Mouse (Mus musculus) testis, postnatal 10 days (tissue): Measurements from ENCODE around the gene Kcnj3.

ENCODE experiments used
- DNase-seq: peaks from one replicate; pipeline ENCODE4 v3.0.0; 2021; ENCODE audit warnings: low spot score

Gene Kcnj3

DNA sequence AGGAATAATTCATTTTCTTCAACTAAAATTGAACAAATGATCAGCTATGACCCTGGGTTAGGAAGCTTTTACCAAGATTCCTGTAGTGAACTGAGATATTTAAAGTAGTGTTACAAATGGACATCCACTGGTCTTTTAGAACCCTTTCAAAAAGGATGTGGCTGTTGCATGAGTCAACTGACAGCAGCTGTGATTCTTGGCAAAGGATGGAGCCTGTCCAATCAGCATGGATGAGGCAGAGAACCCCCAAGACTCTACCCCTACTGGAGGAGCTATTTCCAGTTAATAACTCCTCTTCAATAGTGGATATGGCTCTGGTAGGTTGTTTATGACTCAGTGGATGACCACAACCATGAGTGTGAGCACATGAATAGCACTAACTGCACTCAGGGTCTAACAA is 81.5 kb downstream of the Kcnj3 start:
- no peak for DNase-seq

DNA sequence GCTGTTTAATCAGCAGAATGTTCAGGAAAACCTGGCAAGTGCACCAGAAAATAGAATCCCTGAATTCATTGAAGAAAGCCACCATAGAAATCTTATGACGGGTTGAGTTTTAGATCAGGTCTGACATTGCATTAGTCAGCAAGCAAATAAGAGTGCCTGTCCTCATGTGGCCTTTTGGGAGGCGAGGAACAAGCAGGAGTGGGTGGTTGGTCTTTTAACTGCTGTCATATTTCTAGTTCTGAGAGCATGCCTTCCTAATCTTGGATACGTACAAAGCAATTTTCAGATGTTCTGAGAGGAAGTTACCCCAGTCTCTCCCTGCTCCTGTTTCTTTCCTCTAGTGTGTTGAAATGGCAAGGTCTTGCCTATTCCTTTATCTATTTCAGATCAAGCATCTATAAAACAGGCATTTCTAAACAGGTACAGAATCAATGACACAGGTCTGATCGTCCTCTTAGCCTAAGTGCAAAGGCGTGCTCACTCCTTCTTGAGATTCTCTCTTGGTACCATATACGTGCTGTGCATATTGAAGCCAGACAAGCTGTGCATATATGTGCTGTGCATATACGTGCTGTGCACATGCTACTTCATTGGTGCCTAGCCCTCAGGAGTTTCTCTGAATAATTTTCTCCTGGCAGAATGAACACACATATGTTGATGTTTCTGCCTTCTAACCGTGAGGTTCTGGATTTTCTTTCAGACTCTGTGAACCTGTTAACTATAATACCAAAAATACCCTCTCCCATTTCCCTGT is 97.1 kb downstream of the Kcnj3 start:
- DNase-seq, result no peak

DNA sequence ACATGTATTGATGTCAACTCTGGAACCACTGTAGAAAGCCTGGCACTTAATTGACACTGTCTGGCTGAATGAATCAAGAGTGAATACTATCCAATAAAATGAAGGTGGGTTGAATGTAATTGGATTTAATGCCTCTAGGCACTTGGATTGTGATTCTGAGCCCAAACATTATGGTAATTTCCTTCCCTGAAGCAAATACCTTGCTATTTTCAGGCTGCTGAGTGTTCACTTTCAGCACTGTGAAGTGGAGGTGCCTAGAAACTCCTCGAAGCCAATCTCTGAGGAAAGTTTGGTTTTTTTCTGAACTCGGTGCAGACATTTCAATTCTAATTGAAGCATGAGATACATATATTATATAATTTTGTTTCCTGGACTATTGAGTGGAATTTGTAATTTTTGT is 99.2 kb downstream of the Kcnj3 start:
- no peak for DNase-seq

DNA sequence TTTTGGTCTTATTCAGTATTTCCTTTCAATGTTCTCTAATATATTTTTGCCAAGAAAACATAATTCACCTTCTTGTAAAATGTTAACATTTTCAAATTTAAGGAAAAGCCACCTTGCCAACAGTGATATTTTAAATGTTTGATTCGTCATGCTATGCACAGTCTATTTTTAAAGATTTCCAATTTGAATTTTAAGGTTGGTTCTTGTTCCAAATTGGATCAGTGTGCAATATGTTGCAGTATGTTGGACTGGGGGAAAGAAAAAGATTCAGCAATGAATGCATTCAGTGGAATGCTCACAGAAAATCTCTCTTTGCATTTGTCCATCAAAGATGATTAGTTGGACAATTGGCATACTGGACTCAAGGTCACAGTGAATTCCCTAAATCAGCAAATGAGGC is 99.7 kb downstream of the Kcnj3 start:
- no peak for DNase-seq

DNA sequence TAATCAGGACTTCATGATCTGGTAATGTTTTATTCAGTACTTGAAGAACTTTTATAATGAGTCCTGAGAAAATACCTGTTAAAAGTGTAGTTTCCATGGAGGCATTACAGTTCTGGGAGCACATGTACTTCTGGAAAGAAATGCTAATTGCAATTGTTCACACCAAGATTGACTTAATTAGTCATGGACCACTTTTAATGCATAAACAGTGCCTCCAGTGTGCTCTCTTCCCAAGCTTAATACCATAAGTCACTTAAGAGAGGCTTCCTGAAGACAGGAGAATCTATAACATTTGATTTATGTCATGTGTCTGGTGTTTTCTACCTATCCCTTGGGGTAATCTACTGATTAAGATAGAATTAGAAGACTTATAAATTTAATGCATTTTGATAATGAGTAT is 111.8 kb downstream of the Kcnj3 start:
- no peak for DNase-seq

DNA sequence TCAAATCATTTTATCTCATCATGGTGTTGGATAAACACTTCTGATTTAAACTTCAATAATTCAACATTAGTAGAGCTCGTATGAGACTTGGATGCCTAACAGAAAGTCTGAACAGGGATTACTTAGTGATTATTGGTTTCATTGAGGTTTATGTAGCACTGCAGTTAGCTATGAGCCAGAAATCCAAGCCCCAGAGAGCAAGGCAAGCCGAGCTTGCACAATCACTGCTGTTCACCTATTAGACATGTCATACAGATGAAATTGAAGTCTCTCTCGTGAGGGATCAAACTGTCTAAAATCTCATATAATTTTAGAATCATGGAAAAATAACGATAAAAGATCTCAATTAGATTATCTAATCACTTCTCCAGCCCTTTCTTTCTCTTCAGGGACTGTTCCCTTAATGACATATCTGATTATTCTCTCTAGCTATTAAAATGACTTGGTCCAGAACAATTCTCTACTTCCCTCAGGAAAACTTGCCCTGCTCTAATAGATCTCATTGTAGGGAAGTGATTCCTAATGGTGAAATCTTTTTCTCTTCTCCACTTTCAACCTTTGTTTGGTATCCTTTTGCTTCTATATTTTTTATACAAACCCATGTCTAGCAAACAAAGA is 122.7 kb downstream of the Kcnj3 start:
- no peak for DNase-seq

DNA sequence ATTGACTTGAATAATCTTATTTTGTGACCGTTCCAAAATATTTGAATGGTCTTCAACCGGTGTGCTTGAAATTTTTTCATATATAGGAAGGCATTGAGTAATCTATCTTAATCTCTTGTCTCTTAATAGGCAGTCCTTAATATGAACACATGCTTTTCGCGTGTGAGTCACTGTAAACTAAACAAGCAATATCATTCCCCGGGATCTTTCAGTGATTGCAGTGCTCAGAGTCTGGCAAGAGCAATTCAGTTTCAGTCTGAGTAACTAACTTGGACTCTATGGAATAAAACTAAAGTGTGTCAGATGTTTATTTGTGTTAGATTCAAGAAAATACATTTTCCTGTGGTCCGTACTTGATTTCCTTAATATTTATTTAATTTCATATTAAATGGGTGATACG is 133.5 kb downstream of the Kcnj3 start:
- no peak for DNase-seq

DNA sequence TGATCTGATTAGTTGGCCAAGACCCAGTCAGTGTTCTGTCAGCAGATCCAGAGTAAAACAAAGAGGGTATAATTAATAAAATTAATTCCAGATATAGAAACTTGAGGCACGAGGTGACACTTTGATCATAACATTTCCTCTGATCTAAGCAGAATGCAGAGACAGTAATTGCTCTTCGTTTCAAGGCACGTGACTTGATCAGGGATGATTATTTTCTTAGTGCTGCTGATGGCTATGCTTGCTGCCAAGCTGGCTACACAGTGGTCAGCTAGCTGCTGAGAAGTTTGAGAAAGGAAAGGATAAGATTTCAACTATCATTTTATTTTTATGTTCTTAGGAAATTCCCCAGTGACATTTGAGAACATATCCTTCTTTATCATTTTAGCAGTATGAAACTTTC is 135.7 kb downstream of the Kcnj3 start:
- no peak for DNase-seq

DNA sequence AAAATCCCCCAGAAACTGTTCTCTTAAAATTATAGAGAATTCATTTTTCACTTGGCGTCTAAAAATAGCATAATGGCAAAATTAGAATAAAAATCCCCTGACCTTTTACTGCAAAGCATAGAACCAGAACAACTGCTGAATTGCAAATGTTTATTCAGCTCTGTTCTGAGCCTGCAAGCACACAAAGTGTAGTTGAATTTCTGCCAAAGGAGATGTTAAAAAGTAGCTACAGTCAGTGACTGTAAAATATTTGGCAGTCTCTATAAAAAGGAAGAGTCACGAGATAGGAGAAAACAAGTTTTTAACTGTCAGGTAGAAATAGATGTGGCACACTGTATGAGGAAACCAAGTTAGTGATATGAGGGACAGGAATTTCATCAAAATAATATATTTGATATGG is 144.5 kb downstream of the Kcnj3 start:
- no peak for DNase-seq

DNA sequence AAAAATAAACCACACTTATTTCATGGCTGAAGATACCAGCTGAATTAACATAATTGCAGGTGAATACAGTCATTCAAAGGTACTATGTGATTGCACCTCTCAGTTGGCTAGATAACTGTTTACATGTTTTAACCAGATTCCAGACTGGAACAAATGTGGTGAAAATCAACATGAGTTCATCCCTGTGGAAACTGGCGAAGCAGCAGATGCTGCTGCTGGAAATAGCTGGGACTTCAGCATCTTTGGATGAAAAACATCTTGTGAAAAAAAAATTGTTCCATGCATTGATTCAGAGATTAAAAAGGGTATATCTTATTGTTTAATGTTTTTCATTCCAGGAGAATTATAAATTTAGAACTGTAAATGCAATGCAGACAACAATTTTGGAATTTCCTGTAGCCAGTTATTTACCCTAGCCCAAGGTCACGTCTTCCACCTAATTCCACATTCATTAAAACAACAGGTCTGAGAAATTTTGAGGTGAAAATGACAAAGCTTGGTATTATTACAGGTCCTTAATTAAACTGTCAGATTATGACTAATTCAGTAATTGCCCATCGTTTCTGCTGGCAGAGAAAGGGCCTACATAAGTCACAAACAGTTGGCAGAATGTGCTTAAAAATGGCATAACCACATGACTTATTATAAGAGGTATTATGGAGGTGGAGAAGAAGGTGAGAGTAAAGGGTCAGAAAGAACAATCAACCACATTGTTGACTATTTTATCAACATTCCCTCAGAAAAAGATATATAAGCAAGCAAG is 155.6 kb downstream of the Kcnj3 start:
- no peak for DNase-seq
